Mouse (Mus musculus) heart, postnatal 10 days (tissue): ENCODE results near the gene Rhoj. TPM values are rescaled to one million over a fixed set of nuclear protein-coding genes. Genes with fewer than 3 reads are reported as not detected.
"Not testable (repeated sequence)": the region's sequence is repeated elsewhere in the genome, so short reads cannot be mapped to it uniquely, and the experiment has no call there.

Experiments
- DNase-seq, 2 experiments: peaks; one replicate each; pipeline ENCODE4 v3.0.0; 2021
- intact Hi-C: fragments of 180-260 bp; cut with DNase I; formaldehyde crosslinking; loops from one replicate; pipeline ENCODE4 v1.15.1; 2025
- total RNA-seq, 2 experiments: library from RNA; stranded (reverse); gene quantifications; 2 replicates each; pipeline ENCODE4 v1.2.3; 2021

The Rhoj gene
- total RNA-seq, 2 experiments from 2014 or later = 47.2 to 63.3 TPM

DNA sequence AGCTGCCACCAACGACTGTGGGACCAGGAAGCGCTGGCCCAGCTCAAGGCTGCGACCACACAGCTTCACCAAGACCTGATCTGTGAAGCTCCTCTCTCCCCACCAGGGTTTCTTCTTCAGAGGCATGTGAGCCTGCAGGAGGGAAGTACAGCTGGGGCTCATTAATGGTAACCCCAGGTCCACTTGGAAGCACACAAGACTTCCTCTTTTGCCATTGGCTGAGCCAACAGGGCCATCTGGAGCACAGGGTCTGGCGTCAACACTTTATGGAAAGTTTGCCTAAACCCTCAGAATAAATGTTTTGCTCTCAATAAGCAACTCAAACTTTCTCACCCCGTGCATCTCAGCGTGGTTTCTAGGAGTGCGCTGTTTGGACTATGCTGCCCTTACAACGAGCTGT, 79.0 kb downstream of the Rhoj start:
- peak; percentile 36 to 37 for DNase-seq
- intact Hi-C loops = loop anchor here (5.0 kb wide), 2 partner anchors 105 to 1065 kb away; no protein-coding TSS in a partner anchor

DNA sequence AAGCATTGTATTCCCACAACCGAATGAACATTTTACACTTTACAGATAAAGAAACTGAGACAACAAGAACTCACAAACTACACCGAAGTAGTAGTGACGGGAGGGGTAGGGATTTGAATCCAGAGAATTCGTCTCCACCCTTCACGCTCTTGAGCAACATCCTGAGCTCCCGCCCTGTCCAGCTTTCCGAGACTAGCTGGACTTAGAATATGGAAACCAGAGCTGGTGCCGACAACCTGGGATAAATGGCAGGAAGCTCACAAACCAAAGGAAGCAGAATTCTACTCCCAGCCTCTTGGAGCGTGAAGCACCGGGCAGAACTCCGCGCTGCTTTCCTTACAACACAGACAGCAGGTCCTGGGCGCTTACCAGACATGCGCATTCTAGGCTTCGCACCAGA, 79.7 kb downstream of the Rhoj start:
- intact Hi-C loops = loop anchor here (5.0 kb wide), 2 partner anchors 106 to 1066 kb away; no protein-coding TSS in a partner anchor

DNA sequence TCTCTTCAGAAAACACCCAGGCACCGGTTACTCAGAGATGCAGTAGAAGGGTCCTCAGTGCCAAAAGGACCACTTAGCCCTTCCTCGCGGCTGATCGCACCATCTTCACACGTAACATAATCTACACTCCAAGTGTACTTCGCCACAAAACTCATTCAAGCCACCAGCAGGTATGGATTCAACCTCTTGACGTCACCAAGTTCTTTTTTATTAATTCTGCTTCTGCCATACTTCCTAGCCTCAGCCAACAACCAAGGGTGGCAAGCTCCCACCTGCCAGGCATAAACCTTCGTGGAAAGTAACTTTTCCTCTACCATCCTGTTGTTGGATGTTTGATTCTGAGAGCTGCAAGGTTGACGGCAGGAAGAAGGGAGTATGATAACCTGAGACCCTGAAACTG, 80.4 kb downstream of the Rhoj start:
- intact Hi-C loops = loop anchor here (5.0 kb wide), 2 partner anchors 106 to 1066 kb away; no protein-coding TSS in a partner anchor

More for the DNA sequence above, 79.7 kb downstream of the Rhoj start:
- peak; percentile 21 to 34 for DNase-seq

DNA sequence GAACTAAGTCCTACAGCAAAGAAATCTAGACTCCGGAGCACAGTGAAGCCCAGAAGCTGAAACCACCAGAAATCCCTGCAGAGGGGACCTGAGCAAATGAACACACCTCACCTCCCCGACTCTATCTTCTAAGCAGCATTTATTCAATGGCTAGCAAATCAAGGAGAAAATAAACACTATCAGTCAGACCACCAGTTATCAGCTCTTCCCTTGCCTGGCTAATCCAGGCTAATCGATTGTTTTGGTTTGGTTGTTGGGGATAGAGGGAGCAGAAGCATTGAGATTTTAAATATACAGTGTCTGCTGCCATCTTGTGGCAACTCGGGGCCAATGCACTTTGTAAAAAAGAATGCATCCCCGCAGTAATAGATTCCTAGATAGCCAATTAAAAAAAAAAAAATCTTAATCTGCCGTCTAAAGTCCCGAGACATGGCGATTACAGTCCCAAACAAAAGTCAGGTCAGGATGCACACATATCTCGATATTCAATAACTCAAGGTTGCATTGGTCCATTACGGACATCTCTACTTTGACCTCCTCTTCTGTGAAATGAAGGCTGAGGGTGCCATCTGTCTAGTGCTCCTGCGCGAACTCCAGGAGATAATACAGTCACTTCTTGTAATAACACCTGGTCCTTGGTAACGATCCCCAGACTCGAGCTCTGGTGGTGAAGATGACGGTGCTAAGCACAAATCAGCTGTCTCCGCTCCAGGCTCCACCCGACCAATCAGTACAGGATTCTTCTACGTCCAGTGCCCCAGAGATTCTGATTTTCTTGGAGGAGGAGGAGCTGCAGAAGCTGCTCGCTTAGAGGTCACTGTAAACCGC, 81.4 kb downstream of the Rhoj start:
- DNase-seq = peak; percentile 50 to 54
- intact Hi-C loops = loop anchor here (5.0 kb wide), 3 partner anchors 107 to 1067 kb away; partner anchors contain the start of gene Kcnh5

More for the DNA sequence above, 80.4 kb downstream of the Rhoj start:
- DNase-seq = no peak

DNA sequence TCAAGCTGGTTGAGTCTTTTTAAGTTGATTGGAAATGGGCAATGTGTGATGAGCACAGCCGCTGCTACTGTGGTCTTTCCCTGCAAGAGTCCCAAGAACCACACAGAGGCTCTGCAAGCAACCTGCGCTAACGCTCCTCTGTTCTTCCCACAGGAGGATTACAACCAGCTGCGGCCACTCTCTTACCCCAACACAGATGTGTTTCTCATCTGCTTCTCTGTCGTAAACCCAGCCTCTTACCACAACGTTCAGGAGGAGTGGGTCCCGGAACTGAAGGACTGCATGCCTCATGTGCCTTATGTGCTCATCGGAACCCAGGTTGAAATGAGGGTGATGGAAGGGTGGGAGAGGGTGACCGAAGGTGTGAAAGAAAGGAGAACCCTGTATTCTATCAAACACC, 83.4 kb downstream of the Rhoj start:
- intact Hi-C loops = loop anchor here (5.0 kb wide), 1 partner anchor 214 kb away; the partner anchor contains the start of gene Kcnh5
- no peak for DNase-seq

DNA sequence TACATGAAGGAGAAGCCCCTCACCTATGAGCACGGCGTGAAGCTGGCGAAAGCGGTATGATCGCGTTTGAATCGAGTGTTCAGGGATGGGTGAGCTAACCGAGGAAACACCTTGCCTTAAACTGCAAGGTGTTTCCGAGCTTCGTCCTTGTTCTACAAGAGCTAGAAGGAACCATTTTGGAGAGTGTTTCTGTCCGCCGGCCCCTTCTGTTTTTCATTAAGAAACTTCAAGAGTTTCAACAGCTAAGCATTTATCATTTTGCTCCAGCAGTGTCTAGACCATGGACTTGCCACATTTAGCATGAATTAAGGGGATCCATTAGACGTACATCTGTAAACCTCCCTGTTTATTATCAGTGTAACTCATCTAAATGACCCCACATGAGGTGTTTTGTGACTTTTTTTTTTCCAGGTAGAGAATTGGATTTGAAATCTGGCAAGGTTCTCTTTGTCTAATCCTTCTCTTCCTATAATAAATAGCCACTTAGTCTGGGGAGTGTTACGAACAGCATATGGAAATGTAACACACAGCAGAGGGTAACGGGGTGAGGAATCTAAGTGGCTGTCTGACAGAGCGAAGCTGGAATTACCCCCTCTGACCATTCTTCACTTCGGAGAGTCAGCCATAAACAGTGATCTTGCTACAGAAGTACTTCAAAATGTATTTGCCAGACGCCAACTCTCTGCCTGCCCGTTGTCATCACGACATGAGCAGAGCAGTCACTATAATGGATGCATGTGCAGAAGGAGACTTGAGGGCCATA, 86.1 kb downstream of the Rhoj start:
- intact Hi-C loops = loop anchor here (5.0 kb wide), 1 partner anchor 217 kb away; the partner anchor contains the start of gene Kcnh5
- DNase-seq = no peak

DNA sequence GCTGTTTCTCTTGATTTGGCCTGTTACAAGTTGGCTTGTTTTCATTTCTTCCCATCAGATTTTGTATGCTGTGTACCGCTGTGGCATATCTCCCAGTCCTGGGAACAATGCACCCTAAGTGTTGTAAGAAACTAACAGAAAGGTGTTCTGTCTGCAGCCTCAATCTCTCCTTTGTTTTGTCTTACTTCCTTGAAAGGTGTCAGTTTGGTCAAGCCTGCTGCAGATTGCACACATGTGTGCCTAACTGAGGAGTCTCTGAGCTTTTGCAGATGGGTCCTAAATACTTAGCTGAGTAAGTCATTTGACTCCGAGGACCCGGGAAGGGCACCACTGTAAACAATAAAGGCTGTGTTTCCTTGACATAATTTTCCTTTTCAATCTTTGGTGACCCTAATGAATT, 88.5 kb downstream of the Rhoj start:
- intact Hi-C loops = no loop called here

DNA sequence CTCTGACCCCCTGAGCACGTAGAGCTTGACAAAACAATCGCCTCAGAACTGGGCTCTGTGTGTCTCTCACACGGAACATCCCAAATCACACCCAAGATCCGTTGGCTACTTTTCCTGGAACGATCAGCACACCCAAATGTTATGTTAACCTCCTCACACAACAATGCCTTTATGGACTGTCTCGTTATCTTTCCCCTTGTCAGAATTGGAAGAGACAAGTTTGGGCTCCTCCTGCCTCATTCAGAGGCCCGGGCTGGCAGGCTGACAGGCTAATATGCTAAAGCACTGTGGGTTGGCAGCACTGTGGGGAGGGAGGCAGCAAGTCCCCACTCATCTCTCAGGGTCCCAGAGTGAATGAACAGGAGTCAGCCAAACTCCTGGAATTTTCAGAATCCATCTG, 89.0 kb downstream of the Rhoj start:
- intact Hi-C loops = no loop called here
- DNase-seq = peak; percentile 30 to 31

More for the DNA sequence above, 88.5 kb downstream of the Rhoj start:
- DNase-seq = no peak

DNA sequence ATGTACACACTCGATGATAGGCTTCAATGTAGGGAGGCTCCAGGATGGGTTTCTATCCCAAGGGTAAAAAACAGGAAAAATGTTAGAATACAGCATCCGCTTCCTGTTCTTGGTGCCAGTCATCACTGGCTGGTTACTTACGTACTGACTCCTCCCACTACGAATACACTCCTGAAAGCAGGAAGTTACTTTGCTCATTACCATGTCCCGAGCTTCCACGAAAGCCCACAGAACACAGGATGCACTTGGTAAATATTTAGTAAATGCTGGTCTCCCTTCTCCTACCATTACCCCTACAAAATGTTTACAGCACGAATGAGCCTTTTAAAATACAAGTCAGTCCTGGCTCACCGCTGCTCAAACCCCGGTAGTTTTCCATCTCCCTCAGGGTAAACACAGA, 104.8 kb downstream of the Rhoj start:
- intact Hi-C loops = no loop called here
- no peak for DNase-seq

DNA sequence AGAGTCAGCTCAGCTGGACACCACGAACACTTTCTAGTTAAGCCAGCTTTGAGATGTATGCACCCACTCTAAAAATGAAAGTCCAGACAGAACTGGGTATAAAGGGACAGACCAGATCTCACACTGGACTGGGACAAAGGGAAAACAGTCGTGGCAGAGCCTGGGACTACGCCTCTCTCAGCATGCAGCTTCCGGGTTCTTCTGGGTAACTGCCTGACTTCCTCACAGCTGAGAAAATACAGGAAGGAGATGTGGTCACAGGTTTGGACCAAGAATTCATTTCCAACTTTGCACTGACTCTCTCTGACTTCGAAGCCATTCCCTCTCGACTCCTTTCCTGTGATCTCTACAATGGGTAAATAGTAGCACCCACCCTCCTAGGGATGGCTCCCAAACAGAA, 106.9 kb downstream of the Rhoj start:
- DNase-seq = peak; percentile 14 to 16

DNA sequence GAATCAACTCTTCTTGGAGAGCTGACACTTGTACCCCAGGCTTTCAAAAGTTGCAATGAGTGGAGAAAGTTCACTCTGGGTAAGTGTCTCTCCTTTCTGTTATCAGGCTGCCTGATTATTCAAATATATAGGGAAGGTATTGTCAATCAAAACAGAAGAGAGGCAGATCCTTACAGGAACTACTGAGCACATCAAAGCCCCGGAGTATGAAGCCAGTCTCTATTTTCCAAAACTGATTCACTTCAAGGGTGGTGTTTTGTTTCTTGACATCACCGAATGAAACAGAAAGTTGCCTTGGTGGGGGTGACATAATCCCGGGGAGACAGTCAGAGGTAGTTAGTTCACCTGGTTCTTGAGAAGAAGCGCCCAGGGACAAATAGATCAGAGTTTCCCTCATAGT, 108.6 kb downstream of the Rhoj start, which contains the start of gene Gphb5:
Gene Gphb5, minus strand, starts transcription at position 101 of the 400 bp plus-strand sequence.
- DNase-seq = no peak
- intact Hi-C loops = no loop called here

More for the DNA sequence above, 106.9 kb downstream of the Rhoj start:
- intact Hi-C loops = no loop called here

DNA sequence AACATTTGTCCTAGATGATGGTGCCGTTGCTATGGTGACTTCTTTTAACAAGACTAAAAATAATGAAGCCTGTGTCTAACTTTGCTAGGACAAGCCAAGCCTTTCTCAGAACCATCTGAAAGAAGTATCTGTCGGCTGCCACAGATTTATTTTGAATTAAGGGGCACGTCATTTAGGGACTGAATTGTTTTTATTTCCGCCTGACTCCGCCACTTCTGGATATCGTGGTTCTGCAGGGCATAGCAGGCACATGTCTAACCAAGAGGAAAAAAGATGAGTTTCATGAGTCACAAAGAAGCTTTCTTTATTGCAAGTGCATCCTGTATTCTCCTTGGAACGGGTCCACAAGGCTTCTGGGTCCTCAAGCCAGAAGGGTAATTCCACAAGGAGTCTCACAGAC, 116.2 kb downstream of the Rhoj start:
- DNase-seq = peak; percentile 24 to 43
- intact Hi-C loops = no loop called here

DNA sequence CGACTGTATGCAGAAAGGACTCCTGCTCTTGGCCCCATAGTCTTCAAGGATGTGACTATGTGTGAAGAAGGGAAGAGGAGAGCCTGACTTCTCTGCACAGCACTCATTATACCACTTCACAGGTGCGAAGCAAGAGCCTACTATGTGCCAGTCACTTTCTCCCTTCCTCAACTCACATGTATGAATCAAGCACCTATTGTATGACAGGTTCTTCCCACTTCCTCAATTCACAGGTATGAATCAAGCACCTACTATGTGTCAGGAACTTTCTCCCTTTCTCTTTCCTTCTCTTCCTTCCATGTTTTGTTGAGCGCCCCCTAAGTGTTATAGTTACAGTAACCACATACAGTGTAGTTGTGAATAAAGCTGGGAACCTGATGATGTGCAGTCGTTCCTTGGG, 116.7 kb downstream of the Rhoj start:
- intact Hi-C loops = no loop called here
- DNase-seq = no peak

DNA sequence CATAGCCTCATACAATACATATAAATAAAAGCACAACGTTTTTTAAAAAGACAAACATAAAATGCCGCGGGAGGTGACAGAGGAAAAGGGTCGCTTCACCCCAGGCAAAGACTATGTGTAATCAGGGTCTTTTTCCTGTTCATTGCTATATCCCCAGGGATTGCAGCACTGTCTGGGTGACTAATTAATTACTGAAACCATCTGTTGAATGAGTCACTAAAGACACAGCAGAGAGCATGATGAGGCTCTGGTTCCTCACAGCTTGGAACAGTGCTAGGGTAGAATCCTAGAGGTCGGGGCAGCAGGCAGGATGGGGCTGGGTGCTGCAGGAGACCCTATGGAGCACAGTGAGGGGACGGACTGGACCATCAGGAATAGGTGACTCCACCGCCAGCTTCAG, 117.8 kb downstream of the Rhoj start:
- no peak for DNase-seq
- intact Hi-C loops = no loop called here

DNA sequence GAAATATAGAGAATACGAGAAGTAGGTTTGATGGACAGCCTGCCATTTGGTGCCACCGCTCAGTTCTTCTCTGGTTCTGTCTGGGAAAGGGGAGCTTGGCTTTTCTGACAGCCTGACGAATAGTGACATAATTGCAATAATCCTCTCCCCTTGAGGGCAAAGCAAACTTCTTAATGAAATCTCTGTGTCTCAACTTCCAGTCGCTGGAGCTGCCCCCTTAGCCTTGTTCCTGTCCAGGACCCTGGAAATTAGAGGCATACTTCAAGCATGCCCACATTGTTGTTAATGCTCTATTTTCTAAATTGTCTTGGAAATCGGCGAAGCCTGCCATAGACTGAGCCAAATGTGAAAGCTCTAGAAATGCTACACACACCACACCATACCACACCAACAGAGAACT, 120.6 kb downstream of the Rhoj start:
- intact Hi-C loops = no loop called here
- no peak for DNase-seq

DNA sequence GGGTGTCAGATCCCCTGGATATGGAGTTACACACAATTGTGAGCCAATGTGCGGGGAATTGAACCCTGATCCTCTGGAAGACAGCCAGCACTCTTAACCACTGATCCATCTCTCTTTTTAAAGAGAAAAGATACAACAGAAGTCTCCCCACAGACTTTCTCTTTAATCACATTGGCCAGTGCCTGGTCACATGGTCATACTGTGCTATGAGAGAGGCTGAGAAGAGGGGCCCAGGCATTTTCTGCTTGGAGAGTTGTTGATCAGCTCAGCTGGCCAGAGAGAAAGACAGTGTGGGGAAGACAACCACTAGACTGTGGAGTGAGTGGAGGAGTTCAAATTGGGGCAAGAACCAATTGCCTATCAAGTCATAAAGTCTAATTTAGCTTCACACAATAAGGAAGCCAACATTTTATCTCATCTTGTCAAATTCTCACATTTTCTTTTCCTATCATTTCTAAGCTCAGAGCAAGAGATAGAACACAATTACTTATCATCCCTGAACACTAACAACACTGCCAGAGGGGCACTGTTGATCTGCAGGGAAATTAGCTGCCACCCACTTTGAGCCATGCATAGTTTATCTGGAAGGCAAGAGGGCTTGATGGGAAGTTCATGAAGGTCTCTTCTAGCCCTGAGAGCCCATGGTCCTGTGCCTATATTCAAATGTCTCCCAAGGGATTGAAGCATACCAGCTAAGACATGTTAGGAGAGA, 121.7 kb downstream of the Rhoj start:
- intact Hi-C loops = no loop called here
- DNase-seq = no peak

DNA sequence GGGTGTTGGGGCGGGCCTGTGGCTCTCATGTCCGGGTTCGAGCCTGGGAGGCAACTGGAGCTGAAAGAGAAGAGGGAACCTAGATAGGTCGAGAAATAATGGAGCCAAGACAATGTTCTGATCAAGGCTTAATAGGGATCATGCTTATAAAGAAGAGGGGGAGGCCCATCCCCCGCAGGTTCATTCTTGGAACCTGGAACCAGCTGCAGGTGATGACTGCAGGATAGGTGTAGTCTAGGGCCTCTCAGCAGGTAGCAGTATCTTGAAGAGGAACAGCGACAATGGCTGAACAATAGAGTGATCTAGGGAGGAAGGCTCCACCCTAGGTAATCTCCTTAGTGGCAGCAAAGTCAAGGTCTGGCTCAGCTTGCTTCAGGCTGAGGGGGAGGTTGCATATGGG, 124.3 kb downstream of the Rhoj start:
- DNase-seq, intact Hi-C loops: not testable (repeated sequence)

DNA sequence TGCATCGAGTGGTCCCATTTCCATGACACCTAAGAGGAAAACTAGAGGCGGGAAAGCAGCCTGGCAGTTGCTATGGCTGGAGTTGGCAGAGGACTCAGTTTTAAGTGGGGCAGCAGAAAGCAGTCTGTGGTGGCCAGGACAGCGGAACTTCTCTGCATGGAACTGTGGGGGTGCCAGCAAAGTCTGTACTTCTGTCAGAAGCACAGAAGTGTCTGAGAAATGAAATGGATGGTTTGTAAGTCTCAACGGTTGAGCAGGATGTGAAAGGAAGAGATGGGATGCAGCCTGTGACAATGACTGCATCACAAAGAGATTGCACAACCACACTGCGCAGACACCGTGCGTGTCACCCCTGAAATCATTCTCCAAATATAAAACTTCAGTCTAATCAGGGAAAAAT, 138.1 kb downstream of the Rhoj start:
- DNase-seq = no peak
- intact Hi-C loops = no loop called here

DNA sequence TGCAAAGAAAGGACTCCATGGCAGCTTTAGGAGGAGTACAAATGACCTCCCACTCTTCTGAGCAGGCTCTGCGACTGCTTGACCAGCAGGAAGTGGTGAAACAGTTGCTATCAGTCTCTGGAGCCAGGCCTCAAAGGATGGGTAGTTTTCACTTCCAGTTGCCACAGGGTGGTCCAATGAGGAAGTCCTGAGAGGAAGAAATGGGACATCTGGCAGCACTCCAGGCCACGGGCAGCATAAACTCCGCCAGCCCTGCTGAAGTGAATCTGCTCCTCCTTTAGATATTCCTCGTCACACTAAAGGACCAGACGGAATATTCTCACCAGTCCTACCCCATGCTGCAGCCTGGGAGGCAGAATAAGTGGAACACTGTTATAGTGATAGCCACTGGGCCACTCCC, 140.8 kb downstream of the Rhoj start:
- intact Hi-C loops = loop anchor here (2.0 kb wide), 1 partner anchor 168 kb away; no protein-coding TSS in a partner anchor
- DNase-seq = peak; percentile 42

DNA sequence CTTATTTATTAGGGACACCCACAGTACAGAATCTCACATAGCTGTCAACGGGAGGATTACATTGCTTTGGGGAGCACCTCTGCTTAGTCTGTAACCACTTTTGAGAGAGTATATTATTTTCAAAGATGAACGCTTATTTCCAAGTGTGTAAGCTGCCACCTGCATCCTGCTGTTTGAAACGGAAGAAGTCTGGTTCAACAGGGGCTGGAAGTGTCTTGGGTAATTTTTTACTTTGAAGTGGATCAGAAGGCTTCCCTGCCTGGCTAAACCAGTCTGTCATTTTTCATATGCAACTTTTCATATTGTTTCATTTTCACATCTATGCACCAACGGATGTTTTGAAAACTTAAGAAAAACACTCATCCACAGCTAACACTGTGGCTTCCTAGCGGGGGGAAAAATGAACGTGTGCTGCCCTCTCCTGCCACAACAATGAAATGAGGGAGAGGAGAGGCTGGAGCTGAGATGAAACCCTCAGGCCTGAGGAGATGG, 141.4 kb downstream of the Rhoj start:
- intact Hi-C loops = loop anchor here (2.0 kb wide), 1 partner anchor 169 kb away; no protein-coding TSS in a partner anchor
- DNase-seq = peak; percentile 30 to 38
